In genomic region chr17:72837140-72837712, GRCm38 (mm10) we compare ENCODE assay signal across 8 mouse cellular contexts. TPM values are rescaled to one million over a fixed set of nuclear protein-coding genes. Genes with fewer than 3 reads are reported as not detected.
DNase-seq lines count a peak whose midpoint lies in the region; ATAC-seq lines count a peak whose summit lies in the region.

No protein-coding gene starts in this region.

- peak overlapping the region; percentile 78 for H3K4me2 ChIP-seq in embryonic facial prominence, embryonic 11.5 days (ENCODE audit: low read depth, low read length)
- H3K4me2 ChIP-seq in limb, embryonic 11.5 days (ENCODE audit: low read depth, severe bottlenecking) = peak overlapping the region; percentile 77
- peak overlapping the region; percentile 70 for H3K4me2 ChIP-seq in midbrain, embryonic 13.5 days (replicated peaks)

- no peaks in the 10 kb centered on the region for H3K36me3 ChIP-seq in embryonic facial prominence, embryonic 11.5 days (replicated peaks; ENCODE audit: control insufficient read depth, insufficient read depth, low read depth, low read length)
- no peaks in the 10 kb centered on the region for H3K36me3 ChIP-seq in limb, embryonic 11.5 days (ENCODE audit: control insufficient read depth, insufficient read depth, low read length)
- no peaks in the 10 kb centered on the region for H3K36me3 ChIP-seq in midbrain, embryonic 13.5 days

- DNase-seq in 3T3-L1 (ENCODE audit: low read depth, low spot score) = peak; percentile 82
- DNase-seq in adrenal gland, postnatal 25 days = peak; percentile 94
- peak; percentile 90 for DNase-seq in embryonic facial prominence, embryonic 11.5 days (ENCODE audit: low spot score)
- DNase-seq in heart, adult 11 months = peak; percentile 100
- DNase-seq in kidney, adult 18-20 months = peak; percentile 95
- DNase-seq in limb, embryonic 11.5 days (ENCODE audit: low spot score) = peak; percentile 93
- peak; percentile 86 to 90 for DNase-seq in spleen, adult 18-20 months

- H3K4me1 ChIP-seq in embryonic facial prominence, embryonic 11.5 days (ENCODE audit: control insufficient read depth, insufficient read depth, low read length) = no peaks in the 10 kb centered on the region
- H3K4me1 ChIP-seq in limb, embryonic 11.5 days (ENCODE audit: control insufficient read depth, insufficient read depth, low read length) = no peaks in the 10 kb centered on the region
- peaks cover 17% of the 10 kb centered on the region for H3K4me1 ChIP-seq in midbrain, embryonic 13.5 days (replicated peaks)

- H3K27me3 ChIP-seq in embryonic facial prominence, embryonic 11.5 days (ENCODE audit: control insufficient read depth, insufficient read depth, low read length) = no peaks in the 10 kb centered on the region
- no peaks in the 10 kb centered on the region for H3K27me3 ChIP-seq in limb, embryonic 11.5 days (ENCODE audit: control insufficient read depth, insufficient read depth, low read length)
- H3K27me3 ChIP-seq in midbrain, embryonic 13.5 days = no peaks in the 10 kb centered on the region

- H3K27ac ChIP-seq in embryonic facial prominence, embryonic 11.5 days (replicated peaks; ENCODE audit: low read depth, low read length) = peak overlapping the region; percentile 91
- H3K27ac ChIP-seq in limb, embryonic 11.5 days (replicated peaks; ENCODE audit: low read depth, low read length) = peak overlapping the region; percentile 66
- peak overlapping the region; percentile 98 for H3K27ac ChIP-seq in midbrain, embryonic 13.5 days

- H3K9me3 ChIP-seq in embryonic facial prominence, embryonic 11.5 days (replicated peaks; ENCODE audit: control insufficient read depth, low read length) = no peaks in the 10 kb centered on the region
- H3K9me3 ChIP-seq in limb, embryonic 11.5 days (ENCODE audit: control insufficient read depth, low read length) = no peaks in the 10 kb centered on the region
- H3K9me3 ChIP-seq in midbrain, embryonic 13.5 days = no peaks in the 10 kb centered on the region

- H3K4me3 ChIP-seq in embryonic facial prominence, embryonic 11.5 days (ENCODE audit: low read depth, low read length) = peak overlapping the region; percentile 91
- H3K4me3 ChIP-seq in limb, embryonic 11.5 days (ENCODE audit: low read depth, low read length) = peak overlapping the region; percentile 58
- H3K4me3 ChIP-seq in midbrain, embryonic 13.5 days (replicated peaks) = peak overlapping the region; percentile 91

- under 1% methylated on average over 67 of the region's 77 CpGs for whole genome bisulfite sequencing in embryonic facial prominence, embryonic 11.5 days
- under 1% methylated on average over 54 of the region's 77 CpGs for WGBS in limb, embryonic 11.5 days
- WGBS in midbrain, embryonic 13.5 days = under 1% methylated on average over 71 of the region's 77 CpGs

- H3K9ac ChIP-seq in embryonic facial prominence, embryonic 11.5 days (replicated peaks; ENCODE audit: low read length) = peak overlapping the region; percentile 83
- H3K9ac ChIP-seq in limb, embryonic 11.5 days (ENCODE audit: low read length) = peak overlapping the region; percentile 75
- H3K9ac ChIP-seq in midbrain, embryonic 13.5 days (replicated peaks) = peak overlapping the region; percentile 97

- peak; percentile 67 for ATAC-seq in embryonic facial prominence, embryonic 11.5 days (replicated peaks; ENCODE audit: insufficient number of reproducible peaks, low FRiP score, low TSS enrichment, low read depth)
- peak; percentile 64 for ATAC-seq in limb, embryonic 11.5 days (ENCODE audit: insufficient number of reproducible peaks, low FRiP score, low TSS enrichment, low read depth)
- peak; percentile 63 for ATAC-seq in midbrain, embryonic 13.5 days

RNA-seq across cellular contexts. Expression of gene Ypel5, which starts 1.0 kb away (rescaled TPM):
- 74.9 and 90.0 TPM in 2 replicates for total RNA-seq in adrenal gland, postnatal 25 days (2021)
- polyA plus RNA-seq in embryonic facial prominence, embryonic 11.5 days (2014; fragmentation: Nextera tagmentation; extraction: Ambion mirVana) = 47.9 and 53.8 TPM in 2 replicates
- polyA plus RNA-seq in limb, embryonic 11.5 days (2014; fragmentation: Nextera tagmentation; extraction: Ambion mirVana) = 37.2 and 38.2 TPM in 2 replicates
- 103 and 109 TPM in 2 replicates for polyA plus RNA-seq in midbrain, embryonic 13.5 days (2015; fragmentation: Nextera tagmentation; extraction: Ambion mirVana)

Comparison
In these comparisons a context has a peak if more than half of its experiments do, and no peak if none do; other contexts are left out.
1. Peak in every context shown above with its lines: DNase-seq, ATAC-seq, H3K4me3 ChIP-seq and H3K27ac ChIP-seq.